Mouse (Mus musculus) kidney, postnatal 4 days (tissue): Measurements from ENCODE around the gene Nip7.
A peak's percentile ranks its signal among the peaks of the same experiment; 100 is the strongest.
"Not testable (repeated sequence)": the region's sequence is repeated elsewhere in the genome, so short reads cannot be mapped to it uniquely, and the experiment has no call there.

Source experiments
- DNase-seq, 2 experiments: peaks; one replicate each; pipeline ENCODE4 v3.0.0; 2021; ENCODE audit warnings: mixed read lengths in 2 of 2

Gene Nip7

DNA sequence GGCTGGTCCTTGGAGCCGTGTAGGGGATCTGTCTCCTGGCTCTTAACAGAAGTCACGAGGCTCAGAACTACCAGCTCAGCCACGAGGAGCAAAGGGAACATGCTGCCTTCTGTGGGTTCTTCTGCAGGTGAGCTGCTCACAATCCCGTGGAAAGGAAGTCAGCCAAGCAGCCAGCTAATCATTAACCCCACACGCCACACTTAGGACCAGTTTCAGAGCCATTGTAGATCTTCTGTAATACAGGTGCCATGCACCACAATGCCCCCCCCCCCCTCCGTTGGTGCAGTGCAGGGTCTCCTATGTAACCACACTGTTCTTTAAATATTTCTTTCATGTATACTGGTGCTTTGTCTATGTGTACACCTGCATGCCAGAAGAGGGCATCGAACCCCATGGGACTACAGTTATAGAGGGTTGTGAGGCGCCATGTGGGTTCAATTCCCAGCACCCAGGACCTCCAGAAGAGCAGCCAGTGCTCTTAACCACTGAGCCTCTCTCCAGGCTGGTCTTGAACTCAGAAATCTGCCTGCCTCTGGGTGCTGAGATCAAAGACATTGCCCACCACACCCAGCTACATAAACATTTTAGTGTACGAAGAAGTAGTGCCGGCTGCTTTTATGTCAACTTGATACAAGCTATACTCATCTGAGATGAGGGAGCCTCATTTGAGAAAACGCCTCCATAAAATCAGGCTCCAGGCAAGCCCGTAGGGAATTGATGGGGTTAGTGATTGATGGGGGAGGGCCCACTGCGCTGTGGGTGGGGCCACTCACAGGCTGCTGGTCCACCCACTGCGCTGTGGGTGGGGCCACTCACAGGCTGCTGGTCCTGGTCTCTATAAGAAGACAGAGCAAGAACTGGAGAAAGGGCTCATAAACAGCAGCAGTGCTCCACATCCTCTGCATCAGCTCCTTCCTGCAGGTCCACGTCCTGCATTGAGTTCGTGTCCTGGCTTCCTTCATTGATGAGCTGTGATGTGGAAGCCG lies 9.1 kb downstream of the Nip7 start, which contains the start of gene Tmed6:
Gene Tmed6 (minus strand): TSS at position 134 of the 986 bp plus-strand sequence.
- DNase-seq, result peak; percentile 65 to 79

DNA sequence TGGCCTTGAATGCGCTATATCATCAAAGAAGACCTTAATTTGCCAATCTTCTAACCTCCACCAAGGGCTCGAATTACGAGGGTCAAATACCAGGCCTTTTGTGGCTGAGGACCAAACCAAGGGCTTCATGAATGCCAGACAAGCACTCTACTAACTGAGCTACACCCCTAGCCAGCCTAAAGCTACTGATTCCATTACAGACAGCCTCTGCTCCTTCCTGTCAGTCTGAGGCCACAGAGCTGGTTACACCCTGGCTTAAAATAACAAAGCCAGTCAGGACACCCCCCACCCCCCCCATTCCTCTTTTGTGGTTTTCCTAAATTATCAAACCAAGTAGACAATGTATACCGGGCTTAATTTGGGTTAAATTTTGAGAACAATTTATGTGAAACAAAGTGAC lies 17.0 kb downstream of the Nip7 start:
- no peak for DNase-seq

DNA sequence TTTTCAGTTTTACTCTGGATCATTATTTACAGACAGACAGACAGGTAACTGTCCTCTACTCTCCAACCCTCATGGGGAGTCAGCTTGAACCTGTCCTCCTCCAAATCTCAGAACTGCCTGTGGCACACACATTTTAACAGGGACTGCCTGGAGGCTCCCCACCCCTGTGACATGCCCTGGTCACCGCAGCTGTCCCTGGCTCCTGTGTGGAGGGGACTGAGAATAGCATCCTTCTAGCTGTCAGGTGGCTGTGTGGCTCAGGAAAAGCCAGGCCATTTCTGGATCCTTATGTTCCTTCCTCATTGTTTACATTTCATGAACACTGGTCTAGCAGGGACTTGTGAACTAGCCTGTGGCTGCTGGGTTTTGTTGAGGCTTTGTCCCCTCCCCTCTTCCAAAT lies 17.5 kb downstream of the Nip7 start:
- no peak for DNase-seq

DNA sequence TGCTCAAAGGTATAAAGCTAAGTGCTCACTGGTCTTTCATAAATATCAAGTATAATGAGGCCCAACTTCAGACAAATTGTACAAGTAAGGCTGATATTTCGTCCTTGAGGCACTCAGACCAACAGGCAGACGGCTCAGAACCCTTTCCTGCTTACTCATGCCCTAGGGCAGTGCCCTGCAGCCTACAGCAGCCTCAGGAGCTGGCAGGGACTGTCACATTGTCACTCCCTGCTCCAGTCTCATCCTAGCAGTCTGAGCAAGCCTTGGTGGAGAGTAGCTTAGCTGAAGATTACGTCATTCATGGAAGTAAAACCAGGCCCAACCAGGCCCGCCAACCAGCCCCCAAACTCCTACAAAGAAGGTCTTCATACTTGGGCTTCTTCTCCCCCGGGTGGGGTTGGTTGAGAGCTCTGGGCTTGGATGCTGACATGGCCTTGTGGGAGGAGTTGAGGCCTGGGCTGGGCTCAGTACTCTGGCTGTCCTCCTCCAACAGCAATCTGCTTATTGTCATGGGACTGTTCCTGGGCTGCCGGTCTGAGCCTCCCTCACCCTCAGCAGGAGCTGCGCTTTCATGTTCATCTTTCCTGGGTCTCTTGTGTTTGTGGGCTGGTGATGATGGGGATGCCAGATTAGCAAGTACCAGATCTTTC lies 19.7 kb downstream of the Nip7 start:
- DNase-seq, result no peak

DNA sequence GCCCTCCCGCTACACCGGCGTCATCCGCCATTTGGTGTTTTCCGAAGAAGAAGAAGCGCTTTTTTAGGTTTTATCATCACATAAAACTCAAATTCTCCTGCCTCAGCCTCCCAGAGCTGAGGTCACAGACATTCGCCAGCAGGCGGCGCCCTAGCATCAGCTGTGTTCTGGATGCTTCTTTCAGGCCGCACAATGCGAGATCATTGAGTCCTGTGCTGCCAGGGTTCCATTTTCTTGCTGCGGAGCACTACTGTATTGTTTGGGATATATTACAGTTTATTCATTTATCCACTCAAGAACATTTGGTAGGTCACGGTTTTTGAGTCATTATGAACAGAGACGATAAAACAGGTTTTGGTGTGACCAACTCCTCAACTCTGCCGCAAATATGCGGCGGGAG lies 28.7 kb downstream of the Nip7 start:
- DNase-seq, result peak; percentile 13 to 17

DNA sequence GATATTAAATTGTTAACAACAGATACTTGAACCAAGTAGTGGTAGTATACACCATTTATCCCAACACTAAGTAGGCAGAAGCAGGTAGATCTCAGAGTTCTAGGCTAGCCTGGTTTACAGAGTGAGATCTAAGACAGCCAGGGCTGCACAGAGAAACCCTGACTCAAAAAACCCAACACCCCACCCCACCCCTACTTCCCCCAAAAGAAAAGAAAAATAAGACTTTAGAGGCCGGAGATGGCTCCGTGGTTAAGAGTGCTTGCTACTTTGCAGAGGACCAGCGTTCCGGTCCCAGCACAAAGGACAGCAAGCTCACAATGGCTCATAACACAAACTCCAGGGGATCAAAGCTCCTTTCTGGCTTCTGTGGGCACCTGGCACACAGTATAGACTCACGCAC lies 29.3 kb downstream of the Nip7 start:
- DNase-seq, result no peak

DNA sequence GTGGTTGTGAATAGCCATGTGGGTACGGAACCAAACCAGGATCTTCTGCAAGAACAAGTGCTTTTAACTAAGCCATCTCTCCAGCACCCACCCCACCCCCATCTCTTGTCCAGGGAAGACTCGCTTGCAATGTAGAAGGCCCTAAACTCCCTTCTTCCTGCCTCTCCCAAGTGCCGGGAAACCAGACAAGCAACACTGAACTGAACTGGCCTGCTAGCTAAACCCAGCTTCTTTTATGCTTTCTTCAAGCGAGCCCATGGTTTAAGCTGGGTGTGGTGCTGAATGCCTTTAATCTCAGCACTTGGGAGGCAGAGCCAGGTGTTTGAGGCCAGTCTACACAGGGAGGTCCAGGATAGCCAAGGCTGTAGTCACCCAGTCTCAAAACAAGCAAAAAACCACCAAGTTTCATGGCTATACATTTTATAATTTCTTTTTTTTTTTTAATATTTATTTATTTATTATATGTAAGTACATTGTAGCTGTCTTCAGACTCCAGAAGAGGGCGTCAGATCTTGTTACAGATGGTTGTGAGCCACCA lies 31.9 kb downstream of the Nip7 start:
- no peak for DNase-seq

DNA sequence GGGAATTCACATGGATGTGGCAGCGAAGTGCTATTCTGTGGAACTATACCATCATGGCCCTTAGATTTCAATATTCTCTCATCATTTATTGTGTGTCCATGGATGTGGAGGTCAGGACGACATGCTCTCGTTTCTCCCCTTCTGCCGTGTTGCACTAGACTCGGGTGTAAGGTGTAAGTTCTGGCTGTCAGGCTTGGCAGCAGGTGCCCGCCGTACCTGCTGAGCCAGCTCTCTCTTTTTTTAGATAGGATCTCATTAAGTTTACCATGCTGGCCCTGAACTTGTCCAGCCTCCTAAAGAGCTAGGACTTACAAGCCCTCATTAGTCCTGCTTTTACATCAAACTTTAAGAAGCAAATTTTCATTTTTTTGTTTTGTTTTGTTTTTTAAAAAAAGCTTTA lies 33.9 kb downstream of the Nip7 start:
- DNase-seq, result no peak

DNA sequence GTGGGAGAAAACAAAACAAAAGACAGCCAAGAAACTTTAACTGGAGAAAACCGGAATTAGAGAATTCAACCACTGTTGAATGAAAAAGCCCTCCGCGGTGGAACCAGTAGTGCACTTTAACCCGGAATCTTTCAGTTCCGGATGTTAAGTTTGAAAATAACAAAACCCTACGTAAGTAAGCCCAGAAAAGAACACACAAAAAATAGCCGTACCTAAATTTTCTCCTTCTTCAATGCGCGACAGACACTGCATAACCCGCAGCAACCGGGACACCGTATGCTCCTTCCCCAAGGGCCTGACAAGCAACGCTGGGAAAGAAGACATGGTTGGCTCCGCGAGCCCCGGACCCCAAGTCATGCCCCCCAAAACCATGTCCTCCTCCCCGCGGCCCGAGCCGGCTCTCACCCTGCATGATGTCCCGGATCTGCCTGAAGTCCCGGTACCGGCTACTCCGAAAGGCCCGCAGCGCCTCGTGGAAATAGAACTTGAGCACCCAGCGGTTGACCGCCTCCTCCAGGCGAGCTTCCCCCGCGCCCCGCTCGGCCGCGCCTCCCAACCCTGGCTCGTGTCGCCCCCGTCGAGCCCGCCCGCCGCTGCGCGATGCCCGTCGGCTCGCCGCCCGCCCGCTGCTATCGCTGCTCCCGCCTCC lies 39.2 kb downstream of the Nip7 start:
- no peak for DNase-seq

DNA sequence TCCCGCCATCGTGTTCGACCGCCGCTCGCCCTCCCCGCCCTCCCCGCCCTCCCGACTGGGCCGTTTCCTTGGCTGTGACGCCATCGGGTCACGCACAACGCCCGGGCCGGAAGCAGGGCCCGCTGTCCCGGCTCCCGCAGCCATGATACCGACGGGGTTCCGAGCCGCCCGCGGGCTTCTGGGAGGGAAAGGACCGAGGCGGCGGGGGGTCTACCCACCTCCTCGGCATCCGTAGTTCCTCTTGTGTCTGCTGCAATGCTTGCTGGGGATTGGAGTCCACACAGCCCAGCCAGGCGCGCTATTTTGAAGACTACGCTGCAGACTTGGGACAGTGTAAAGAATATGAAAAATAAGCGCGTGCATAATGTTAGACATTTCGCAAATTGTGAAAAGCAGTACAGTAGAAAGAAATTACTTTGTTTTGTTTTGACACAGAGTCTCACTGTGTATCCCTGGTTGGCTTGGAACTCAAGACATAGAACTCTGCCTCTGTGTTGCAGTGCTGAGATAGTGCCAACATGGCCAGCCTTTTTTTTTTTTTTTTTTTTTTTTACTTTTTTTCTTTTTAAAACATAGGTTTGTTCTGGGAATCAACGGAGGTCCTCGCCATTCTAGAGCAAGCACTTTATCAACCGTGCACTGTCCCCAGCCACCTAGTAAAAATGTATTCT lies 39.8 kb downstream of the Nip7 start, which contains the start of gene Terf2:
Gene Terf2 (minus strand): TSS at position 182 of the 671 bp plus-strand sequence.
- peak; percentile 95 to 96 for DNase-seq

DNA sequence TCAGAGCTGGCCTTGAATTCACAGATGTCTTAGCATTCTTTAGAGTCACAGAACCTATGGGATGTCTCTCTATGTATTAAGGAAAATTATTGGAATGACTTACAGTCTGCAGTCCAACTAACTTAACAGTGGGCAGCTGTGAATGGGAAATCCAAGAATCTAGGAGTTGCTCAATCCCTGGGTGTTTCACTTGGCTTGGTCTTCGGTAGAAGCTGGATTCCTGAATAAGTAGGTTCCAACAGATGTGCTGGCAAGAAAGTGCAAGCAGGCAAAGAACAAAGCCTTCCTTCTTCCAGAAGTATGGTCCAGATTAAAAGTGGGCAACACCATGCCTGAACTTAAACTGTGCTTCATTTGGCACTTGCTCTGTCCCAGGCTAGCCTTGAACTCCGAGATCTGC lies 44.0 kb downstream of the Nip7 start:
- no peak for DNase-seq

DNA sequence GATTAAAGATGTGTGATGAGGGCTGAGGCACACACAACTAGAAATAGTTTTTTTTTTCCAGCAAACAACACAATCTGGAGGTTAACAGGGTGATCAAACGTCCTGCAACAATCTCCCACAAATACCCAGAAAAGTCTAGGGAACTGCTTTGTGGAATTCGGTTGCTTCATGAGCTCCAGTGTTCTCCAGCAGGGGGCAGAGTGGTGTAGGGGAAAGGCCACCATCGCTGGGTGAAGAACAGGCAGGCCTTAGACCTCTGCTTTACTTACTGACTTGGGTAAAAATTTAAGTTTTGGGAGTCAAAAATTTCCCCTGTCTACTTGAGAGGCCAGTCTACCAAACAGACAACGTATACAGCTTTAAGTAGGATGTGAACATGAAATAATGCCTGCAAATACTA lies 47.9 kb downstream of the Nip7 start:
- peak; percentile 89 to 90 for DNase-seq

DNA sequence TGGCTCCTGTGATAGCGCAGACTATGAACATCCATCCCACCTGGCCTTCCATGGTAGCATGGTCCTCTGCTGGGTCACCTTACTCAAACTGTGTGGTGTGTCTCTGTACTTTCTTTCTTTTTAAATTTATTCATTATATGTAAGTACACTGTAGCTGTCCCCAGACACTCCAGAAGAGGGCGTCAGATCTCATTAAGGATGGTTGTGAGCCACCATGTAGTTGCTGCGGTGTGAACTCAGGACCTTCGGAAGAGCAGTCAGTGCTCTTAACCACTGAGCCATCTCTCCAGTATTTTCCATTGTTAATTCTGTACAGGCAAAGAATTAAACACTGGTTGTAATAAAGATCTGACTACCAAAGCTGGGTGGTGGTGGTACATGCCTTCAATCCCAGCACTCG lies 51.4 kb downstream of the Nip7 start:
- DNase-seq, result not testable (repeated sequence)

DNA sequence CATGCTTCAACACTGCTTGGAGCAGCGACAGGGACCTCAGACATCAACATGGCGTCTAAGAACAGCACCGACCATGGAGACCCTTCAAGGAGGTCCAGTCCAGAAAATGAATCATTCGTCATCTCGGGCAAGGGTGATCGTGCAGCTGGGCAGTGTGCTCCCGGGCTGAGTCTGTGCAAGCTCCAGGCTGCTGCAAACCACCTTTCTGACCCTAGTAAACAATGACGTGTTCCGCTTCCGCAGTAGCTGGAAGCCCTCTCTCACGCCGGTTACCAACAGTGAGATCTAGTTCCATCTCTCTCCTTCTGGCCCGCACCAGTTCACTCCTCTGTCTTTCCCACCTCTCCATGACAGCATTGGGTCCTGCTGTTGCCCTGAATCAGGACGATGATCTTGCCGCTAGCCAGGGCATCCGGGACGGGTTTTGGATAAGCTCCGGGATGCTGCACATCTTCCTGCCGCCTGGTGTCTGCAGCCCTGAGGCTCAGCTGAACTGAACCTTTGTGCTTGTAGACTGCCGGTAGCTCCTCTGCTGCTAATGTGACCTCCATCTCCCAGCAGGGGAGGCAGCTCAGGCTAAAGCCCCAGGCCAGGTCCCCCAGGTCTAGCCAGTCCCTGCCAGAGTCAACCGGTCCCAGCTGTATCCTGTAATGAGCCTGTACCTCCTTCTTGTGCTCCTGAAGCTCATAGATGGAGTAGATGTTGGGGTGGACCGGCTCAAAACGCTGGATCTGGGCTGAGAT lies 52.5 kb downstream of the Nip7 start:
- peak in 1 of 2 experiments; percentile 11 for DNase-seq

DNA sequence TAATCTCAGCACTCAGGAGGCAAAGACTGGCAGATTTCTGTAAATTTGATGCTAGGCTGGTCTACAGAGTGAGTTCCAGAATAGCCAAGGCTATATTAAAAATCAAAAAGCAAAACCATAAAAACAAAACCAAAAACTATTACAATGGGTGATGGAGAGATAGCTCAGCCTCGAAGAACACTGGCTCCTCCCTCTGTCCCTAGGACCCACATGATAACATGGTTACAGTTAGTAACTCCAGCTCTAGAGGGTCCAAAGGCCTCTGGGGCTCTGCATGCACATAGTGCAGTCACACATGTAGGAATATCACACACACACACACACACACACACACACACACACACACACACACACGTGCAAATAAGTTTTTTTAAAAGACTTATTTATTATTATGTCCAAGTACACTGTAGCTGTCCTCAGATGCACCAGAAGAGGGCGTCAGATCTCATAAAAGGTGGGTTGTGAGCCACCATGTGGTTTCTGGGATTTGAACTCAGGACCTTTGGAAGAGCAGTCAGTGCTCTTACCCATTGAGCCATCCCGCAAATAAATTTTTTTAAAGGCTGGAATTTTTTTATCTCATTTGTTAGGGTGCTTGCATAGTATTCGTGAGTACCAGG lies 53.2 kb downstream of the Nip7 start:
- no peak for DNase-seq
